Mouse (Mus musculus): ENCODE results near the gene Sf1.

Sf1 gene

GRCm38 (mm10) chr19:6363411-6364240, at the start of gene Sf1:
Sf1 (plus strand) TSS chr19:6363690.
- DNase-seq = peak; percentile 100

- DNase-seq = no peak
Observed at GRCm38 (mm10) chr19:6313796-6314195, 49.7 kb upstream of the Sf1 start.

- no peak for DNase-seq
Observed at GRCm38 (mm10) chr19:6314513-6314912, 49.0 kb upstream of the Sf1 start.

GRCm38 (mm10) chr19:6315573-6315972, 47.9 kb upstream of the Sf1 start:
- no peak for DNase-seq

- no peak for DNase-seq
Observed at GRCm38 (mm10) chr19:6318145-6318544, 45.3 kb upstream of the Sf1 start.

- no peak for DNase-seq
Observed at GRCm38 (mm10) chr19:6321358-6321757, 42.1 kb upstream of the Sf1 start.

- peak; percentile 63 for DNase-seq
Observed at GRCm38 (mm10) chr19:6321786-6322621, 41.5 kb upstream of the Sf1 start.

GRCm38 (mm10) chr19:6324751-6325150, 38.7 kb upstream of the Sf1 start:
- DNase-seq = no peak

- DNase-seq = no peak
Observed at GRCm38 (mm10) chr19:6331178-6331577, 32.3 kb upstream of the Sf1 start.

GRCm38 (mm10) chr19:6331719-6332516, 31.6 kb upstream of the Sf1 start:
- peak; percentile 62 for DNase-seq

- DNase-seq = no peak
Observed at GRCm38 (mm10) chr19:6333761-6334595, 29.5 kb upstream of the Sf1 start.

GRCm38 (mm10) chr19:6334673-6335457, 28.6 kb upstream of the Sf1 start, which contains the start of gene Men1:
Men1 (plus strand) TSS chr19:6334979.
- DNase-seq = peak; percentile 97

GRCm38 (mm10) chr19:6335458-6335827, 28.0 kb upstream of the Sf1 start:
- DNase-seq = peak; percentile 26

- DNase-seq = no peak
Observed at GRCm38 (mm10) chr19:6336920-6337319, 26.6 kb upstream of the Sf1 start.

- DNase-seq = no peak
Observed at GRCm38 (mm10) chr19:6338171-6338570, 25.3 kb upstream of the Sf1 start.

- DNase-seq = peak; percentile 27
Observed at GRCm38 (mm10) chr19:6338716-6339115, 24.8 kb upstream of the Sf1 start.

- no peak for DNase-seq
Observed at GRCm38 (mm10) chr19:6339191-6339590, 24.3 kb upstream of the Sf1 start.

- DNase-seq = peak; percentile 91
Observed at GRCm38 (mm10) chr19:6339890-6340504, 23.5 kb upstream of the Sf1 start.

GRCm38 (mm10) chr19:6340524-6341452, 22.7 kb upstream of the Sf1 start, which contains the start of gene Map4k2:
Map4k2 (plus strand) TSS chr19:6341135.
- peak; percentile 93 for DNase-seq

Measured in lung, postnatal 36 days (tissue).